9 mouse cellular contexts compared by ENCODE assay signal in genomic region chr8:123406786-123407185, GRCm38 (mm10). TPM values are rescaled to one million over a fixed set of nuclear protein-coding genes. Genes with fewer than 3 reads are reported as not detected.
A peak's percentile ranks its signal among the peaks of the same experiment; 100 is the strongest.
DNase-seq lines count a peak whose midpoint lies in the region; ATAC-seq and TF ChIP-seq lines count a peak whose summit lies in the region.
"Had no signal": no experiment of that assay in that cellular context is flagged by ENCODE, and none has a peak within 500 bp of the region (broad histone marks: within the 10 kb centered on the region; RNA-seq: fewer than 3 reads in every experiment).

Mc1r (plus strand) TSS chr8:123407107.

- H3K4me1 ChIP-seq in embryonic fibroblast, embryonic 13.5 days (ENCODE audit: control insufficient read depth, insufficient read depth, low read length): peaks cover 15% of the 10 kb centered on the region
- H3K4me1 ChIP-seq in liver, embryonic 14.5 days (replicated peaks; ENCODE audit: control insufficient read depth in 2 of 2, insufficient read depth in 2 of 2, low read length in 1 of 2): peaks cover 13 to 25% of the 10 kb centered on the region in 2 experiments

- peak; percentile 70 to 77 for DNase-seq in left cerebral cortex, adult 2 months (ENCODE audit: extremely low spot score in 1 of 2, low spot score in 2 of 2)
- DNase-seq in left cerebral cortex, adult 11 months (ENCODE audit: low spot score): no peak
- peak; percentile 42 to 44 for DNase-seq in adrenal gland, postnatal 4 days (ENCODE audit: low spot score in 2 of 2)
- DNase-seq in kidney, adult 8-10 months: peak; percentile 49 to 67
- DNase-seq in liver, embryonic 14.5 days (ENCODE audit: low read depth in 3 of 3, low spot score in 3 of 3): peak in 2 of 3 experiments; percentile 38 to 40
- peak; percentile 82 for DNase-seq in thymus, postnatal 25 days

- no peaks in the 10 kb centered on the region for H3K9me3 ChIP-seq in liver, embryonic 14.5 days (ENCODE audit: control insufficient read depth, low read length)

- H3K27ac ChIP-seq in left cerebral cortex, adult 2 months: no peak within 1 kb of the TSS
- no peak within 1 kb of the TSS for H3K27ac ChIP-seq in embryonic fibroblast, embryonic 13.5 days (ENCODE audit: insufficient read depth, low read length)
- H3K27ac ChIP-seq in liver, embryonic 14.5 days: no peak within 1 kb of the TSS

- TF ChIP-seq CTCF in left cerebral cortex, adult 2 months (IDR thresholded peaks at IDR 0.05): peak; percentile 95
- TF ChIP-seq CTCF in embryonic fibroblast, embryonic 13.5 days (IDR thresholded peaks at IDR 0.05; ENCODE audit: borderline replicate concordance, insufficient read depth, low read length): peak; percentile 59; the same call in 1 of the 2 replicates
- TF ChIP-seq CTCF in liver, embryonic 14.5 days (IDR thresholded peaks at IDR 0.05; ENCODE audit: low read depth): peak; percentile 92

- H3K9ac ChIP-seq in liver, embryonic 14.5 days (replicated peaks): no peak within 1 kb of the TSS

- intact Hi-C loops in left cerebral cortex, adult 2 months (cut with DNase I): no loop called here

- 0 out of 2 replicates have a peak within 1 kb of the TSS, but pooled peaks have one; percentile 9 for H3K4me2 ChIP-seq in liver, embryonic 14.5 days (ENCODE audit: low read depth)

- no peak for TF ChIP-seq EP300 in liver, embryonic 14.5 days (IDR thresholded peaks at IDR 0.05; ENCODE audit: low read depth)

- H3K4me3 ChIP-seq in left cerebral cortex, adult 2 months: no peak within 1 kb of the TSS
- no peak within 1 kb of the TSS for H3K4me3 ChIP-seq in embryonic fibroblast, embryonic 13.5 days (ENCODE audit: insufficient read depth, low read length)
- H3K4me3 ChIP-seq in liver, embryonic 14.5 days (ENCODE audit: insufficient read depth in 1 of 2, low read depth in 2 of 2, low read length in 2 of 2): no peak within 1 kb of the TSS

- H3K27me3 ChIP-seq in liver, embryonic 14.5 days (ENCODE audit: control insufficient read depth, insufficient read depth, low read length): peaks cover 22% of the 10 kb centered on the region

- no peaks in the 10 kb centered on the region for H3K36me3 ChIP-seq in liver, embryonic 14.5 days (replicated peaks; ENCODE audit: control insufficient read depth, insufficient read depth, low read depth)

- TF ChIP-seq POLR2A in embryonic fibroblast, embryonic 13.5 days (IDR thresholded peaks at IDR 0.05; ENCODE audit: low read depth, low read length): no peak

- WGBS in liver, embryonic 14.5 days (ENCODE audit: insufficient replicate concordance): 2% methylated on average over 4 of the region's 4 CpGs

- no peak for ATAC-seq in liver, embryonic 14.5 days (ENCODE audit: insufficient read depth)
- peak; percentile 47 for ATAC-seq in neutrophil, adult 5-6 weeks (ENCODE audit: extremely low read depth, insufficient number of reproducible peaks, low FRiP score, poor library complexity, severe bottlenecking)

RNA-seq across cellular contexts. Expression of gene Mc1r, which starts in this region (rescaled TPM):
- total RNA-seq in left cerebral cortex, adult 2 months (2021): under 1 TPM; 0.18 to 0.19 TPM
- total RNA-seq in adrenal gland, postnatal 4 days (2021): under 1 TPM in 1 of 2 experiments, not detected in 1; 0.14 TPM
- polyA plus RNA-seq in embryonic fibroblast, embryonic 13.5 days (2011; ENCODE audit: insufficient read length, low read depth, missing spikeins): not detected in 2 replicates
- polyA plus RNA-seq in liver, embryonic 14.5 days (2012; rRNA removed): 0.03 TPM in 2 replicates
- not detected in 2 replicates for polyA plus RNA-seq in liver, embryonic 14.5 days (2014; fragmentation: Nextera tagmentation; extraction: Ambion mirVana)
- total RNA-seq in neutrophil, adult 5-6 weeks (2017): 0.61 TPM in 1 of 2 replicates, not detected in the other
- polyA plus RNA-seq: stomach, embryonic 16.5 days had no signal

Comparison
In these comparisons a context has a peak if more than half of its experiments do, and no peak if none do; other contexts are left out.
1. Peak in DNase-seq in left cerebral cortex, adult 2 months; RNA of the gene not detected or under 1 TPM.
2. Peak in DNase-seq in adrenal gland, postnatal 4 days; RNA of the gene not detected or under 1 TPM.
3. Peak in DNase-seq and H3K4me2 ChIP-seq in liver, embryonic 14.5 days; RNA of the gene not detected or under 1 TPM.
4. Peak in ATAC-seq in neutrophil, adult 5-6 weeks; RNA of the gene not detected or under 1 TPM.